Mouse (Mus musculus) brain, embryonic 14.5 days (tissue): ENCODE data around the gene Phlda3. TPM values are rescaled to one million over a fixed set of nuclear protein-coding genes. Genes with fewer than 3 reads are reported as not detected.

ENCODE experiments used
- DNase-seq: peaks from one replicate; pipeline ENCODE4 v3.0.0-alpha.2; 2011; ENCODE audit warnings: low read depth
- CTCF ChIP-seq: fragments of 200-500 bp; IDR thresholded peaks from 2 replicates; pipeline ENCODE4 v1.5.1; 2012; ENCODE audit warnings: inconsistent platforms, mild to moderate bottlenecking, moderate library complexity, borderline replicate concordance; ENCODE audit not compliant: insufficient read depth, insufficient read length; ENCODE audit errors: extremely low read depth
- POLR2A ChIP-seq: fragments of 200-500 bp; IDR thresholded peaks from 2 replicates; pipeline ENCODE4 v1.6.1; 2012; ENCODE audit warnings: mild to moderate bottlenecking, inconsistent platforms, borderline replicate concordance; ENCODE audit not compliant: poor library complexity, insufficient read depth, insufficient read length, severe bottlenecking; ENCODE audit errors: extremely low read depth
- polyA plus RNA-seq: library from polyadenylated mRNA; depleted of rRNA; stranded (reverse); fragments of >200 nt; gene quantifications from 2 replicates; pipeline ENCODE4 v1.2.3, GENCODE M21; 2012

The Phlda3 gene
- polyA plus RNA-seq, 1 experiment: 20.1 TPM

- TF ChIP-seq CTCF: no peak
- DNase-seq: no peak
Observed at GRCm38 (mm10) chr1:135731393-135731792, 34.5 kb upstream of the Phlda3 start.

- TF ChIP-seq POLR2A: no peak
- no peak for TF ChIP-seq CTCF
- DNase-seq: peak; percentile 83
Observed at GRCm38 (mm10) chr1:135731897-135732684, 33.8 kb upstream of the Phlda3 start.

DNA sequence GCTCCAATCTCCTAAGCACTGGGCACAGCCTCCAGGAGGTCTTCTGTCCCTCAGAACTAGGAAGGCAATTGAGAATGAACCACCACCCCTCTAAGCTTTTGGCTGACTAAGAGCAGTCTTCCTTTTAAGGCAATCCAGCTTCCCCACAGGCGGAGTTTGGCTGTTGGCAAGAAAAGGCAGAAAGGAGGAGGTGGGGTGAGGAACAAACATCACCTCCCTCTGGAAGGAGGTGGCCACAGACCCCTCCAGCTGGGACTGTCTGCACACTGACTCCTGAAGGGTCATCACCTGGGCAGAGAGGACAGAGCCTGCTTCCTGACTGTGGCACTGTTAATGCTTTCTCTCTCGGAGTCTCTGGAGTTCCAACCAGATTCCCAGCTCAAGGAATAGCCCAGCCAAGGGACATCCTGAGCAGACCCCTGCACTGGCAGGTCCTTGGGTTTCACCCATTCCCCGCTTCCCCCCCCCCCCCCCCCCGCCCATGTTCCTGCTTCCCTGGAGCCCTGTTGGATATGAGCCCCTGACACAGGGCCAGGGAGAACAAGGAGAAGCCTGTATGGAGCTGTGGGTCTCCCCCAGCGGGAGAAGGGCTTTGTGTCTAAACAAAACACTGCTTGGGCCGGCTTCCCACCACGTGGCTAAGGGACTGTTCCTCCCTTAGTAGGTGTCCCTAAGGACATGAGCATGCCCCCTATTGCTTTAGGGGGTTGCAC is 31.5 kb upstream of the Phlda3 start:
- TF ChIP-seq POLR2A: no peak
- TF ChIP-seq CTCF: no peak
- peak; percentile 81 for DNase-seq

DNA sequence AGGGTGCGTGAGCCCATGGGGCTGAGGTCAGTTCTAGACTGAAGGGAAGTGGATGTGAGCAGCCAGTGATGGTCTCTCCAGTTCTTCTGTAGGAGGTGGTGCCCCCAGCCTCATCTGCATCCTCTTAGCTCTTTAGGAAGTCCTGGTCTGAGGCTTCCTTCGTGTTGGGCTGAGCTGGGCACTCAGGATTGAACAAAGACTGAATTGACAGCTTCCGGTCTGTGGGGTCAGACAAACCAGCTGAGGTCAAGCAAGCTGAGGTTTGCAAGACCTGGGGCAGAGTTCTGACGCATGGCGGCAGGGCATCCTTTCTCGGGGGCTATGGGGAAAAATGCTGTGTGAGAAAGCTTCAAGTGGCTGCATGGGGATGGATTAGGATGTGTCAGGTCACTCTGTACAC is 30.5 kb upstream of the Phlda3 start:
- TF ChIP-seq CTCF: no peak
- no peak for TF ChIP-seq POLR2A
- no peak for DNase-seq

DNA sequence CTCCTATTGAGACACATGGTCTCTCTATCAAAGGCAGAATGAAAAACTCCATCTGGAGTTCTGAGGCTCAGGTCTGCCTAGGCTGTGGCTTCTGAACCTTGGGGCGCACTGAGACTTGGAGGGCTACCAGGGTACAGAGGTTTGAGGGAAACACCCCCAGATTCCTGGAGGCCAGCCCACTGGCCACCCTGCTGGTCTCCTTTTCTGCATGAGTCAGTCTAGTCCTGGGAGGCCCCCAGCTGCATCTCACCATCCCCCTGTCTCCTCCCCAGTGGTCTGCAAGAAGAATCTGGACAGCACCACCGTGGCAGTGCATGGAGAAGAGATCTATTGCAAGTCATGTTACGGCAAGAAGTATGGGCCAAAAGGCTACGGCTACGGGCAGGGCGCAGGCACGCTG is 20.9 kb upstream of the Phlda3 start:
- no peak for TF ChIP-seq POLR2A
- TF ChIP-seq CTCF: no peak
- no peak for DNase-seq

DNA sequence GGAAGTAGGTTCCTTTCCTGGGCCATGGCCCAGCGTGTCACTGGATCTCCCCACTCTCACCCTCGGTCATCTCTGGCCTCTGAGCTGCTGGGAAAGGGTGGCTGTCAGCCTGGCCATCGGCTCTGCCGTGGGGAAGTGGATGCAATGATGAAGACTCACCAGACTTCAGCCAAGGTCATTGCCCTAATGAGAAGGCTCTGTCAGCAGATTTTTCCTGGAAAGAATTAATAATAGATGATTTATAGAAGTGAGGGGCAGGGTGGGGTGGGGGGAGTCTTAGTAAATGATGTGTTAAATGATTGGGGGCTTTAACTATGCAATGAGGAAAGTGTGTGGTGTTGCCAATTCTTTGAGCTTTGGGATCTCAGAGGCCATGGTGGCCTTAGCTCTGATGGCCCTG is 19.7 kb upstream of the Phlda3 start:
- TF ChIP-seq CTCF (no peak), POLR2A (no peak)
- no peak for DNase-seq

GRCm38 (mm10) chr1:135752737-135753348 is 13.1 kb upstream of the Phlda3 start:
- DNase-seq: peak; percentile 96
- TF ChIP-seq CTCF (peak; percentile 97), POLR2A (no peak)

- TF ChIP-seq CTCF (no peak), POLR2A (no peak)
- no peak for DNase-seq
Observed at GRCm38 (mm10) chr1:135755287-135755686, 10.6 kb upstream of the Phlda3 start.

- TF ChIP-seq POLR2A (no peak), CTCF (no peak)
- no peak for DNase-seq
Observed at GRCm38 (mm10) chr1:135755913-135756312, 10.0 kb upstream of the Phlda3 start.

- TF ChIP-seq CTCF: no peak
- TF ChIP-seq POLR2A: no peak
- no peak for DNase-seq
Observed at GRCm38 (mm10) chr1:135757287-135757686, 8.6 kb upstream of the Phlda3 start.

DNA sequence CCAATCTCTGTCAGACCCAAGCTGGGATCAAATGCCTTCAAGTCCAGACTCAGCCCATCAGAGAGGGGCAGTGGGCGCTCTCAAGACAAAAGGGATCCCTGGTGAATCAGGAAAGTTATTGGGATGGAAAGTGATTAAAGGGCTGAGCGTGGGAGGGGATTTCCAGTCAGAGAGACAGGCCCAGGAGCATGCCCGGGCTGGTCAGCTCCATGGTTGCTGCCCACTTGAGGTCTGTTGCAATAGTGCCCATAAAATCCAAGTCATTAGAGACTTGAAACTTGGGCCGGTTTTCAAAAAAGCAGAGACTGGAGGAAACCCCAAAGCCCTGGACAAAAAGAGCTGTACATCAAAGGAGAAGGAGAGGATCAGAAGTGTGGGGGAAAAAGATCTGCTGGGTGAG is 6.2 kb upstream of the Phlda3 start:
- TF ChIP-seq CTCF (no peak), POLR2A (no peak)
- DNase-seq: no peak
